Mouse (Mus musculus): ENCODE results near the gene Catsper1. TPM values are rescaled to one million over a fixed set of nuclear protein-coding genes. Genes with fewer than 3 reads are reported as not detected.

Gene Catsper1
- not detected in 2 replicates for polyA plus RNA-seq (2015; fragmentation: Nextera tagmentation; extraction: Ambion mirVana)

- no peaks in the 10 kb centered on the region for H3K36me3 ChIP-seq
- H3K9me3 ChIP-seq = no peaks in the 10 kb centered on the region
- no peak within 1 kb of the TSS for H3K4me2 ChIP-seq
- no peaks in the 10 kb centered on the region for H3K4me1 ChIP-seq
- no peak within 1 kb of the TSS for H3K9ac ChIP-seq
- H3K27ac ChIP-seq = no peak within 1 kb of the TSS
- no peak within 1 kb of the TSS for H3K4me3 ChIP-seq (replicated peaks)
- H3K27me3 ChIP-seq (replicated peaks) = no peaks in the 10 kb centered on the region
- no peak for ATAC-seq (ENCODE audit: insufficient read depth, low FRiP score, low read depth)
- 87% methylated on average over 6 of the region's 6 CpGs for WGBS
These were observed at the start of gene Catsper1 for GRCm38 (mm10) chr19:5335441-5335840. Gene Catsper1 (plus strand): TSS chr19:5335741.

DNA sequence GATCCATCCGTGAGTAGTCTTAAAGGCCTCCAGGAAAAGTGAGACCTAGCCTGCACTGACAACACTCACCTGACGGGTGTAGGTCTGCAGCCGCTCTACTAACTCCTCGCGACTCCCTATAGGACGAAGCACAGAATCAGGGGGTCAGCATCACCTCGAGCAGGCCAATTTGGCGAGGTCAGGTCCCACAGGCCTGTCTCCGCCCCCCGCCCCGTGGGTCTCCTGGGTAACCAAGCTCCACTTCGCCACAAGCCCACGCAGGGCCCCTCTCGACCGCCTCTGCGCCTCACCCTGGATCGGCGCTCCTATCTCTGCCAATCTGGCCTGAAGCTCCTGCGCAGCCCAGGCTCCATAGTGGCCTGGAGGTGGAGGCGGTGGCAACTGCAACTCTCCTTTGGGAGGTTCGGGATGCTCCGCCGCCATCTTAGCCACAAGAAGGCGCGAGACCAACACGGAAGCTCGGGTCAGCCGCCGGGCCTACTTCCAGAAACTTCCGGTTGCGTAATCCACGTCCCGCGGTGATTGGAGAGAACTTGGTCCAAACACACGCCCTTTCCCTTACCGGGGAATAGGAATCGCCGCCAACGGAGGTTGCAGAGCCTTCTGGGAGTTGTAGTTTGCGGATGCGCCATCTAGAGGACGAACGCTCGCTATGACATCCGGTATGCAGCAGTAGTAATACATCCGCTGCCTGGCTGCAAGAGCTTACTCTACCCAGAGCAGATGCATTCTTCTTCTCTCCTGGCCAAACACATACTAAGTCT lies 40.4 kb upstream of the Catsper1 start, which contains the start of gene Sf3b2:
Gene Sf3b2, minus strand, starts transcription at position 484 of the 764 bp plus-strand sequence.
- Histone ChIP-seq H3K36me3 (peaks cover 23% of the 10 kb centered on the region), H3K27ac (peak within 1 kb of the TSS; percentile 82), H3K4me1 (peaks cover 13% of the 10 kb centered on the region; the same call in 1 of the 2 replicates), H3K9ac (peak within 1 kb of the TSS; percentile 54), H3K4me2 (peak within 1 kb of the TSS; percentile 85), H3K9me3 (no peaks in the 10 kb centered on the region), H3K27me3 (replicated peaks) (no peaks in the 10 kb centered on the region), H3K4me3 (replicated peaks) (peak within 1 kb of the TSS; percentile 64)
- WGBS = under 1% methylated on average over 46 of the region's 46 CpGs
- ATAC-seq (ENCODE audit: insufficient read depth, low FRiP score, low read depth) = peak; percentile 98

GRCm38 (mm10) chr19:5295736-5296075 lies 39.8 kb upstream of the Catsper1 start:
- peaks cover 17% of the 10 kb centered on the region for H3K36me3 ChIP-seq
- no peaks in the 10 kb centered on the region for H3K27me3 ChIP-seq (replicated peaks)
- H3K27ac ChIP-seq = peak overlapping the region; percentile 82
- H3K4me2 ChIP-seq = peak overlapping the region; percentile 59
- H3K4me1 ChIP-seq = peaks cover 13% of the 10 kb centered on the region; the same call in 1 of the 2 replicates
- H3K9ac ChIP-seq = peak overlapping the region; percentile 30; the same call in 1 of the 2 replicates
- H3K4me3 ChIP-seq (replicated peaks) = peak overlapping the region; percentile 64
- no peaks in the 10 kb centered on the region for H3K9me3 ChIP-seq
- peak; percentile 41; the same call in 1 of the 2 replicates for ATAC-seq (ENCODE audit: insufficient read depth, low FRiP score, low read depth)
- 4% methylated on average over 13 of the region's 13 CpGs for WGBS

DNA sequence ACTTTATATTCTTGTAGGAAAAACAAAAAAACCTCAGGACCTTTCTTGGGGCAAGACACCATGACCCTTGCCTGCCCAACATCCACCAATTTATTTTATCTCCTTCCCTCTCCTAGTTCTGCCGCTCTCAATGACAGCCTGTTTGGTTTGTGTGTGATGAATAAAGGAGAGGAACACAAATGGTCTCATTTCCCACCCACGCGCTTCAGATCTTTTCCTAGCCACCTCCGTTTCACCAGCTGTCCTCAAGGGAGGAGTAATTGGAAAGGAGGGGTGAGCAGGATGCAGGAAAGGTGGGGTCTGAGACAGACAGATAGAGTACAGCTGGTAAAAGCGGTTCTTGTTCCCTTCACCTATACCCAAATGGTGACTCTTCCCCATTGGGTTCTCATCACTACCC lies 38.9 kb upstream of the Catsper1 start:
- Histone ChIP-seq H3K9me3 (no peaks in the 10 kb centered on the region), H3K27me3 (replicated peaks) (no peaks in the 10 kb centered on the region), H3K4me1 (peaks cover 13% of the 10 kb centered on the region; the same call in 1 of the 2 replicates), H3K4me3 (replicated peaks) (no peak overlapping the region), H3K27ac (no peak overlapping the region), H3K36me3 (peaks cover 11% of the 10 kb centered on the region), H3K4me2 (no peak overlapping the region), H3K9ac (no peak overlapping the region)
- no peak for ATAC-seq (ENCODE audit: insufficient read depth, low FRiP score, low read depth)
- WGBS = 33% methylated on average over 5 of the region's 5 CpGs

GRCm38 (mm10) chr19:5297903-5298800 lies 37.4 kb upstream of the Catsper1 start, which contains the start of gene Gal3st3:
Gene Gal3st3 (plus strand): TSS chr19:5298331.
- WGBS = 8% methylated on average over 29 of the region's 32 CpGs

DNA sequence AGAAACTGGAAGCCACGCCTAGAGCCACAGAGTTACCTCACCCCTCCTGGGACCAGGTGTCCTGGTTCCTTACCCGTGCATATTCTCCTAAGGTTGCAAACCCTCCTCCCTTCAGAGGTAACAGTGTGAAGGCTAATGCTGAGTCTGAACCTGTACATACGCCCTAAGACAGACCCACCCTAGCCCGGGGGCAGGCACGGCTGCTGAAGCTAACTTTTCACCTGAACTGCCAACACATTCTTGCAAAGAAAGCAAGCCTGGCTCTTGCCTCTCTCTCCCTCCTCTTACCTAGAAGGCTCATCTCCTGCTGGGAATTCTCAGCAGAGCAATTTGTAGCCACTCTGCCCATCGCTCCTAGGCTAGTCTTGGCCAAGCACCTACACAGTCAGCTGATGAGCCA lies 35.0 kb upstream of the Catsper1 start:
- ATAC-seq (ENCODE audit: insufficient read depth, low FRiP score, low read depth) = no peak
- H3K4me2 ChIP-seq = no peak overlapping the region
- no peaks in the 10 kb centered on the region for H3K36me3 ChIP-seq
- 0 out of 2 replicates have a peak, but pooled peaks cover 6% of the 10 kb centered on the region for H3K4me1 ChIP-seq
- no peaks in the 10 kb centered on the region for H3K27me3 ChIP-seq (replicated peaks)
- no peak overlapping the region for H3K4me3 ChIP-seq (replicated peaks)
- H3K9me3 ChIP-seq = no peaks in the 10 kb centered on the region
- no peak overlapping the region for H3K9ac ChIP-seq
- WGBS = 74% methylated on average over 6 of the region's 6 CpGs
- H3K27ac ChIP-seq = no peak overlapping the region

More at GRCm38 (mm10) chr19:5297903-5298800, 37.4 kb upstream of the Catsper1 start, which contains the start of gene Gal3st3:
- H3K27ac ChIP-seq = no peak within 1 kb of the TSS
- peak within 1 kb of the TSS; percentile 30; the same call in 1 of the 2 replicates for H3K9ac ChIP-seq
- no peak for ATAC-seq (ENCODE audit: insufficient read depth, low FRiP score, low read depth)
- H3K27me3 ChIP-seq (replicated peaks) = no peaks in the 10 kb centered on the region
- H3K4me2 ChIP-seq = peak within 1 kb of the TSS; percentile 65
- H3K9me3 ChIP-seq = no peaks in the 10 kb centered on the region
- peak within 1 kb of the TSS; percentile 41 for H3K4me3 ChIP-seq (replicated peaks)
- no peaks in the 10 kb centered on the region for H3K36me3 ChIP-seq
- H3K4me1 ChIP-seq = peaks cover 13% of the 10 kb centered on the region; the same call in 1 of the 2 replicates

GRCm38 (mm10) chr19:5302455-5302854 lies 33.1 kb upstream of the Catsper1 start:
- Histone ChIP-seq H3K9me3 (no peaks in the 10 kb centered on the region), H3K4me2 (no peak overlapping the region), H3K9ac (no peak overlapping the region), H3K27me3 (replicated peaks) (no peaks in the 10 kb centered on the region), H3K4me1 (0 out of 2 replicates have a peak, but pooled peaks cover 6% of the 10 kb centered on the region), H3K27ac (no peak overlapping the region), H3K4me3 (replicated peaks) (no peak overlapping the region), H3K36me3 (no peaks in the 10 kb centered on the region)
- no peak for ATAC-seq (ENCODE audit: insufficient read depth, low FRiP score, low read depth)
- WGBS = 18% methylated on average over 4 of the region's 4 CpGs

DNA sequence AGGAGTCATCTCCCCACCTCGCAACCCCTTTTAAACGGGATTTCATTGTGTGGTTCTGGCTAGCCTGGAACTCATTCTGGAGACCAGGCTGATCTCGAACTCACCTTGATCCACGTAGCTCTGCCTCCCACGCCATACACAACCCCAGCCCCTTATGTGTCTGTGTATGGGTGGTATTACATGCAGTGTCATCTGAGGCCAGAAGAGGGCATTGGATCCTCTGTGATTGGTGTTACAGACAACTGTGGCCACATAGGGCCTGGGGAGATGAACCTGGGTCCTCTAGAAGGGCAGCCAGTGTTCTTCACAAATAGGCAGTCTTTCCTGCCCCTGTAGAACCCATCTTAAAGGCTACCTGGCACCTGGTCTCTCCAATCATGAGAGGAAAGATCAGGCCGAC lies 29.3 kb upstream of the Catsper1 start:
- ATAC-seq (ENCODE audit: insufficient read depth, low FRiP score, low read depth) = no peak
- Histone ChIP-seq H3K4me3 (replicated peaks) (no peak overlapping the region), H3K4me2 (no peak overlapping the region), H3K4me1 (no peaks in the 10 kb centered on the region), H3K9me3 (no peaks in the 10 kb centered on the region), H3K9ac (no peak overlapping the region), H3K27me3 (replicated peaks) (no peaks in the 10 kb centered on the region), H3K36me3 (no peaks in the 10 kb centered on the region), H3K27ac (no peak overlapping the region)
- WGBS = 87% methylated on average over 6 of the region's 6 CpGs

DNA sequence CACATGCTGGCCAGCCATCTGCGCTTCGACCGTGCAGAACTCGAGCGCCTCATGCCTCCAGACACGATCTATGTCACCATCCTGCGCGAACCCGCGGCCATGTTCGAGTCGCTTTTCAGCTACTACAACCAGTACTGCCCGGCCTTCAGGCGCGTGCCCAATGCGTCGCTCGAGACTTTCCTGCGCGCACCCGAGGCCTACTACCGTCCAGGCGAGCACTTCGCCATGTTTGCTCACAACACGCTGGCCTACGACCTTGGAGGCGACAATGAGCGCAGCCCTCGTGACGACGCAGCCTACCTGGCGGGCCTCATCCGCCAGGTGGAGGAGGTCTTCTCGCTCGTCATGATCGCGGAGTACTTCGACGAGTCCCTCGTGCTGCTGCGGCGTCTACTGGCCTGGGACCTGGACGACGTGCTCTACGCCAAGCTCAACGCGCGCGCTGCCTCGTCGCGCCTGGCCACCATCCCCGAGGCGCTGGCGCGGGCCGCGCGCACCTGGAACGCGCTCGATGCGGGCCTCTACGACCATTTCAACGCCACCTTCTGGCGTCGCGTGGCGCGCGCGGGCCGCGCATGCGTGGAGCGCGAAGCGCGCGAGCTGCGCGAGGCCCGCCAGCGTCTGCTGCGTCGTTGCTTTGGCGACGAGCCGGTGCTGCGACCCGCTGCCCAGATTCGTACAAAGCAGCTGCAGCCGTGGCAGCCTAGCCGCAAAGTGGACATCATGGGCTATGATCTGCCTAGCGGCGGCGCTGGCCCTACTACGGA lies 28.4 kb upstream of the Catsper1 start:
- H3K4me3 ChIP-seq (replicated peaks) = peak overlapping the region; percentile 24
- no peak overlapping the region for H3K27ac ChIP-seq
- no peak overlapping the region for H3K9ac ChIP-seq
- no peaks in the 10 kb centered on the region for H3K4me1 ChIP-seq
- no peaks in the 10 kb centered on the region for H3K36me3 ChIP-seq
- ATAC-seq (ENCODE audit: insufficient read depth, low FRiP score, low read depth) = no peak
- H3K9me3 ChIP-seq = no peaks in the 10 kb centered on the region
- H3K4me2 ChIP-seq = peak overlapping the region; percentile 50
- no peaks in the 10 kb centered on the region for H3K27me3 ChIP-seq (replicated peaks)
- 39% methylated on average over 98 of the region's 98 CpGs for WGBS

GRCm38 (mm10) chr19:5309025-5309424 lies 26.5 kb upstream of the Catsper1 start:
- H3K9ac ChIP-seq = no peak overlapping the region
- H3K9me3 ChIP-seq = no peaks in the 10 kb centered on the region
- H3K4me3 ChIP-seq (replicated peaks) = no peak overlapping the region
- H3K27ac ChIP-seq = no peak overlapping the region
- ATAC-seq (ENCODE audit: insufficient read depth, low FRiP score, low read depth) = no peak
- H3K4me1 ChIP-seq = no peaks in the 10 kb centered on the region
- no peaks in the 10 kb centered on the region for H3K36me3 ChIP-seq
- H3K27me3 ChIP-seq (replicated peaks) = no peaks in the 10 kb centered on the region
- no peak overlapping the region for H3K4me2 ChIP-seq
- WGBS = 84% methylated on average over 7 of the region's 7 CpGs

DNA sequence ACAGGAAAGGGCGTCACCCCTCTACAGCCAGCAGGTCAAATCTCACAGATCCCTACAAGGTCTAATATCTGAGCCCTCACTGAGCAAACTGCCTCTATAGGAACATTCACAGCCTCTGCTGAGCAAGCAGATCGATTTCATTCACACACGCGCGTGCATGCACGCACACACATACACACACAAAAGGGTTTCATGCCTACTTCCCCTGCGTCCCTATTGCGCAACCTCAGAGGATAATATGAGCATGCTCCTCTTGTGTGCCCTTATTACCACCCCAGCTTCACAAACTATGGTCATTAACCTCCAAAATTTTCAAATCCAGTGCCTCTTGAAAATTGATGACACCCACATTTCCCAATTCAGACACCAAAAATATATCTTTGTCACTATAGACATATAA lies 22.4 kb upstream of the Catsper1 start:
- no peak for ATAC-seq (ENCODE audit: insufficient read depth, low FRiP score, low read depth)
- Histone ChIP-seq H3K9ac (no peak overlapping the region), H3K27me3 (replicated peaks) (no peaks in the 10 kb centered on the region), H3K4me1 (no peaks in the 10 kb centered on the region), H3K4me3 (replicated peaks) (no peak overlapping the region), H3K9me3 (no peaks in the 10 kb centered on the region), H3K4me2 (no peak overlapping the region), H3K36me3 (no peaks in the 10 kb centered on the region), H3K27ac (no peak overlapping the region)
- WGBS = 82% methylated on average over 8 of the region's 8 CpGs
